Mouse (Mus musculus): ENCODE data around the gene Klhl12.

Klhl12 gene

DNA sequence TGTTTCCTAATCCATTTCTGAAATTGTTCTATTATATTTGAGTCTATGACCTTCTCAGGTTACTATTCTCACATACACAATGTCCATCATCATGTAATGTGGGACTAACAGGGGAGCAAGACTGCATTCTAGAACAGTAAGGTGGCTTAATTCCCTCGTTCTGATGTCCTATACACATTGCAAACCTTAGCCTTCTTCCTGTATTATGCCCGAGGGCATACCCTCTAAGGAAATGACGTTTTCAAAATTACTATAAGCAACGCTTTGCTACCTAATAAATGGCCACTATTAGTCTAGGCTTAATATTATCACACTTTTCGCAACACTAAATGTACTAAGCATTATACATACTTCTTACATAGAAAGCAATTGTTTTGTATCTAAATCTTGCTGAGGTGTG lies 38.6 kb downstream of the Klhl12 start:
- CTCF ChIA-PET = interaction anchor here in 3 of 4 experiments (0.5 to 1.6 kb wide), 11 partner anchors 19 to 361 kb away, joined by 3 to 20 read pairs (median 4); no protein-coding TSS in a partner anchor
- POLR2A ChIA-PET = interaction anchor here (0.6 to 7.2 kb wide), 65 partner anchors 8 to 826 kb away, joined by 3 to 96 read pairs (median 4); partner anchors contain the start of genes Cyb5r1 (in 2 of the 4), Kdm5b (in 2 of the 4), Klhl12 (in 2 of the 4) and Adipor1 (in 1 of the 4)

GRCm38 (mm10) chr1:134494428-134495215 lies 39.3 kb downstream of the Klhl12 start, which contains the start of gene Rabif:
Rabif (plus strand) TSS chr1:134494648.
- ChIA-PET CTCF (interaction anchor here (0.5 to 1.6 kb wide), 26 partner anchors 11 to 504 kb away, joined by 3 to 20 read pairs (median 4); partner anchors contain the start of gene Ppp1r12b (in 1 of the 4)), POLR2A (interaction anchor here (0.6 to 7.2 kb wide), 84 partner anchors 7 to 827 kb away, joined by 3 to 96 read pairs (median 4); partner anchors contain the start of genes Cyb5r1 (in 2 of the 4), Kdm5b (in 2 of the 4), Klhl12 (in 2 of the 4) and Adipor1 (in 1 of the 4))

GRCm38 (mm10) chr1:134495216-134495539 lies 39.8 kb downstream of the Klhl12 start:
- POLR2A ChIA-PET = interaction anchor here (0.5 to 7.2 kb wide), 66 partner anchors 7 to 639 kb away, joined by 3 to 96 read pairs (median 4); partner anchors contain the start of genes Kdm5b (in 2 of the 4), Klhl12 (in 2 of the 4), Adipor1 (in 1 of the 4) and Btg2 (in 1 of the 4)
- CTCF ChIA-PET = interaction anchor here (0.5 to 1.6 kb wide), 23 partner anchors 10 to 503 kb away, joined by 3 to 20 read pairs (median 4); partner anchors contain the start of gene Ppp1r12b (in 1 of the 4)

GRCm38 (mm10) chr1:134495991-134496390 lies 40.7 kb downstream of the Klhl12 start:
- CTCF ChIA-PET = interaction anchor here in 3 of 4 experiments (0.6 to 0.9 kb wide), 3 partner anchors 16 to 127 kb away, joined by 3 read pairs; no protein-coding TSS in a partner anchor
- POLR2A ChIA-PET = interaction anchor here in 3 of 4 experiments (0.5 to 7.2 kb wide), 29 partner anchors 10 to 280 kb away, joined by 3 to 71 read pairs (median 4); partner anchors contain the start of genes Adipor1 (in 1 of the 3) and Klhl12 (in 1 of the 3)

- ChIA-PET POLR2A (interaction anchor here (0.5 to 9.6 kb wide), 52 partner anchors 8 to 713 kb away, joined by 3 to 96 read pairs (median 5); partner anchors contain the start of genes Adipor1 (in 2 of the 4), Cyb5r1 (in 2 of the 4), Klhl12 (in 2 of the 4) and Rabif (in 2 of the 4)), CTCF (interaction anchor here in 2 of 4 experiments (0.6 to 1.3 kb wide), 7 partner anchors 18 to 138 kb away, joined by 3 to 8 read pairs (median 4); no protein-coding TSS in a partner anchor)
Measured at GRCm38 (mm10) chr1:134500916-134501315, 45.6 kb downstream of the Klhl12 start.

- CTCF ChIA-PET = interaction anchor here in 2 of 4 experiments (0.9 to 1.7 kb wide), 3 partner anchors 11 to 13 kb away, joined by 3 to 6 read pairs (median 3); partner anchors contain the start of gene Rabif (in 1 of the 2)
- POLR2A ChIA-PET = interaction anchor here in 3 of 4 experiments (0.6 to 9.6 kb wide), 8 partner anchors 10 to 98 kb away, joined by 3 to 96 read pairs (median 5); partner anchors contain the start of gene Rabif (in 3 of the 3)
Measured at GRCm38 (mm10) chr1:134506201-134506600, 50.9 kb downstream of the Klhl12 start.

DNA sequence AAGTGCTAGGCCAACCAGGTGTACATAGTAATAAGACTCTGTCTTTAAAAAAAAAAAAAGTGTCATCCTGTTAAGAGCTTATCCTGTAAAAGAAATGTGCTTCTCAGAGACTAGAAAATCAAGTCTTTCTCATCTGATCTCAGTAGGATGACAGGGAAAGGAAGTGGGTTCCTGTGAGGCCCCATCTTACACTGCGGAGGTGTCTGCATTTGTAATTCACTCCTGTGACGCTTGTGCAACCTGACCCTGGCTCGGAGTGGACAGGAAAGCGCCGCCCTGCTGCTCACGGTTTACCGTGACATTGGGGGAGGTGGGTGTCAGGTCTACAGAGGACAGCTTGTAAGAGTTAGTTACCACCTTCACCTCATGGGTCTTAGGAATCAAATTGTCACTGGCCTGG lies 54.7 kb downstream of the Klhl12 start:
- POLR2A ChIA-PET = interaction anchor here in 3 of 4 experiments (0.8 to 2.9 kb wide), 15 partner anchors 9 to 112 kb away, joined by 3 to 21 read pairs (median 5); partner anchors contain the start of gene Rabif (in 2 of the 3)
- CTCF ChIA-PET = interaction anchor here in 2 of 4 experiments (0.7 to 0.8 kb wide), 3 partner anchors 9 to 334 kb away, joined by 3 to 4 read pairs (median 3); no protein-coding TSS in a partner anchor

DNA sequence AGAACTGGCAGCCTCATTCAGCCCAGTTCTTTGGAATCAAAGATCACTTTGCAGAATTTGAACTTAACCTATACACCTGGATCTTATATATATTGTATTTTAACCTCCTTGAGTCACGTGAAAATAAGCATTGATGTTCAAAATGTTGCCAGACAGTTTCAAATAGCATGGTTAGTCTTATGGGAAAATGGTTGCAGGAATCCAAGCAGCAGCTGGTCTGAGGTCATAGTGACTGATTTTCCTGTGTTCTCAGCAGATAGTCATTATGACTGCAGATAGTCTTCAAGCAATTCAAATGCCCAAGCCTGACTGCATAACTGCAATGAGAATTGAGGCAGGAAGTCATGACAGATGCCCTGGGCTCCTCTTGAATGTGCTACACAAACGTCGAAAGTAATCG lies 56.9 kb downstream of the Klhl12 start:
- ChIA-PET CTCF (no interaction called here), POLR2A (interaction anchor here in 1 of 4 experiments (1.3 to 2.0 kb wide), 2 partner anchors 23 to 24 kb away, joined by 3 to 7 read pairs; no protein-coding TSS in a partner anchor)

DNA sequence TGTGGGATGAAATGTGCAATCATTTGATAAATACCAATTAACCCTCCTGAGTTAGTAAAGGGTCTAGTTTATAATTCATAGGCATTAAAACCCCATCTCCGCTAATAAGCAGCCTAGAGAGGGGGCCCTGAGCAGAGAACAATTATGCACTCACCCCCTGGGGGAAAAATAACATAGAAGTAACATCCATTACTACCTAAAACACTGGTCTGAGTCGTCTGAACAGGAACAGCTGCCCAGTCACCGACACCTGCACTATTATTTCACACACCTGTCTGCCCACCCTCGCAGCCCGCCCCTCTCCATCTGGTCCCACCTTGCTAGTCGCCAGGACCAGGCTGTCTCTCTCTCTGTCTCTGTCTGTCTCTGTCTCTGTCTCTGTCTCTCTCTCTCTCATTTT lies 57.3 kb downstream of the Klhl12 start:
- POLR2A ChIA-PET = interaction anchor here in 3 of 4 experiments (0.6 to 5.5 kb wide), 15 partner anchors 10 to 152 kb away, joined by 3 to 47 read pairs (median 7); partner anchors contain the start of genes Rabif (in 2 of the 3) and Klhl12 (in 1 of the 3)
- CTCF ChIA-PET = interaction anchor here in 1 of 4 experiments (1.5 kb wide), 1 partner anchor 18 kb away, joined by 9 read pairs; the partner anchor contains the start of gene Rabif

- CTCF ChIA-PET = interaction anchor here in 3 of 4 experiments (0.5 to 1.5 kb wide), 6 partner anchors 12 to 1029 kb away, joined by 3 to 9 read pairs (median 4); partner anchors contain the start of gene Rabif (in 1 of the 3)
- POLR2A ChIA-PET = interaction anchor here (0.6 to 5.5 kb wide), 33 partner anchors 11 to 324 kb away, joined by 3 to 47 read pairs (median 5); partner anchors contain the start of genes Rabif (in 3 of the 4) and Klhl12 (in 1 of the 4)
Measured at GRCm38 (mm10) chr1:134513312-134513860, 58.1 kb downstream of the Klhl12 start.

DNA sequence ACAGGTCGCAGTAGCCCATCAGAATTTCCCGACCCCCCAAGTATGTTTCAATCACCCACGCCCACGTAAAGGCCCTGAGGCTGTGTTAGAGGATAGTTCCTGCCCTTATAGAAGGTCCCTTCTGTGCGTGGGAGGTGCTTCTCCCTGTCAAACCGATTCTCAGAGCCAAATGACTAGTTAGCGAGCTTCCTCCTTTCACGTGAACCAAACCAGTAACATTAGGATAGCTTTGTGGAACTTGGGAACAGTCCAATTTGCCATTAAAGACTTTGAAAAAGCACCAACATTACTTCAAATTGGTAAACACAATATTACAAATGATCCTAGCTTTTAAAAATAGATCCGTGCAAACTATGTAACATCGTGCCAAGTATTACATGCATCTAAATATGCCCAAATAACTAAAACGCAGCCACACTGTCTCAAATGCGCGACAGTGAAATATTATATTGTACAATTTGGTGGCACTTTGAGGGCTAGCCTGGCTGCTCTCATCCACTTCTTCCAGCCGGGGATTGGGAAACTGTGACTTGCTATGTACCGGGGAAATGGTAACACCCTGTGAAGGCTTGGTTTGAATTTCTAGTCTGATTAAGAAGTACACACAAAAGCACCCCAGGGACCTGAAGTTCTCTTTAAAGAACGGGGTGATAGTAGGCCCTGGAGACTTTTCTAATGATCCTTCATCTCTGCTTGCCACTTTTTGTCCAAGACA lies 58.7 kb downstream of the Klhl12 start:
- POLR2A ChIA-PET = interaction anchor here (0.6 to 5.5 kb wide), 35 partner anchors 11 to 325 kb away, joined by 3 to 47 read pairs (median 5); partner anchors contain the start of genes Rabif (in 3 of the 4) and Klhl12 (in 1 of the 4)

DNA sequence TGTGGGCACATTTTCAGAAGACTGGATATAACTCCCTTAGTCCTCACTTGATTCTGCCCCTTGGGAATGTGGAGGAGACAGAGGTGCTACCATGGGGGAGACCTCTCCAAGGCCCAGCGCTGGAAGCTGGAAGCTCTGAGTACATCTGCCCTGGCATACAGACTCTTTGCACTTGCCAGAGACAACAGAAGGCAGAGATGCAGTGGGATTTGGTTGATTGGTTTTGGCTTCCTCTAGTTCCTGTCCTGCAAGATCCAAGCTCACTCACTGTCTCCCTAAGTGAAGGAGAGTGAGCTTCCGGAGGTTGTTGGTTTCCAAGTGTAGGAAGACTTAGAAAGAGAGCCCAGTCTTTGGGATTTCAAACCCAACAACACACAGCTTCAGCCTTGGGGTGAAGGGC lies 60.6 kb downstream of the Klhl12 start:
- POLR2A ChIA-PET = interaction anchor here (0.6 to 5.5 kb wide), 20 partner anchors 9 to 446 kb away, joined by 3 to 47 read pairs (median 5); partner anchors contain the start of gene Rabif (in 1 of the 4)
- CTCF ChIA-PET = interaction anchor here in 3 of 4 experiments (0.9 to 1.2 kb wide), 3 partner anchors 9 to 21 kb away, joined by 3 to 5 read pairs (median 3); no protein-coding TSS in a partner anchor

More for the DNA sequence above, 58.7 kb downstream of the Klhl12 start:
- CTCF ChIA-PET = interaction anchor here in 3 of 4 experiments (0.5 to 1.5 kb wide), 6 partner anchors 11 to 1028 kb away, joined by 3 to 9 read pairs (median 4); partner anchors contain the start of gene Rabif (in 1 of the 3)

DNA sequence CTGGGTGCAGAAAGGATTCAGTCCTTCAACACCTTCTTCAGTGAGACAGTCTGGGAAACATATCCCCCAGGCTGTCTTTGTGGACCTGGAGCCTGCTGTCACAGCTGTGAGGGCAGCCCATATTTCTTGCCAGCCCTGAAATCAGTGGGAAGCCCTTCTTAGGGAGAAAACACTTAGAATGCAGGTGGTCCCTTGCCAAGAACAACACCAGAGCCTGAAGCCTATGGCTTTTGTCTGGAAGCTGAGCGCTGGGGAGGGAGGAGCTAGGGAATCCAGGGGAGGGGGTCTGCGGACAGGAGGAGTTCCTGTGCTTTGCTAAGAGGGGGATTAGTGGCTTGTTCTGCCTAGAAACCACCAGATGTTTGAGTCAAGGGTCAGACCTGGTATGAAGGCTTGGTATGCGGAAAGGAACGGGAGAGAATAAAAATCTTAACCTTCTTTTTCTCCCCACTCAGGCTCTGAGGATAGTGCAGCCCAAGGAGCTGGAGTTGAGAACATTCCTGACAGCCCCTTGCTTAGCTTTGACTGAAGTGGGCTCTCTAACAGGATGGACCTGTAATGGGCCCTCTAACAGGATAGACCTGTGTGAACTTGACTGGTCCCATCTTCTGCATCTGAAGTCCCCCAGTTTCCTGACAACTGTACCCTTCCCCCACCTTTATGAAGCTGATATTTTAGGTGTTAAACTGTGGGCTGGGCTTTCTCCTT lies 61.3 kb downstream of the Klhl12 start:
- ChIA-PET CTCF (interaction anchor here in 2 of 4 experiments (0.9 to 1.5 kb wide), 3 partner anchors 8 to 10 kb away, joined by 3 read pairs; no protein-coding TSS in a partner anchor), POLR2A (interaction anchor here (0.6 to 5.5 kb wide), 32 partner anchors 8 to 445 kb away, joined by 3 to 47 read pairs (median 4); partner anchors contain the start of gene Rabif (in 1 of the 4))

DNA sequence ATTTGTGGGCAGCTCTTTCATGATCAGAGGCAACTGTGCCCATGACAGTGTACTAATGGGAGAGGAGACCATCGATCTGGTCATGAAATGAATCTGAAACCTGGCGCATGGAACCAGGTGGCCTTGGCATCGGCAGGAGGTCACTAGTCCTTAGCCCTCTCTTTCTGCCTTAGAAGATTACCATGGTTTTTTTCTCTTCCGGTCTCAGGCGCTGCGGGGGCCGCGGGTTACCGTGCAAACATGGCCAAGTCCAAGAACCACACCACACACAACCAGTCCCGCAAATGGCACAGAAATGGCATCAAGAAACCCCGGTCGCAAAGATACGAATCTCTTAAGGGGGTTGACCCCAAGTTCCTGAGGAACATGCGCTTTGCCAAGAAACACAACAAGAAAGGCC lies 62.5 kb downstream of the Klhl12 start:
- CTCF ChIA-PET = interaction anchor here in 2 of 4 experiments (0.9 to 1.5 kb wide), 3 partner anchors 12 to 84 kb away, joined by 3 to 8 read pairs (median 3); no protein-coding TSS in a partner anchor
- POLR2A ChIA-PET = interaction anchor here in 3 of 4 experiments (0.7 to 5.5 kb wide), 18 partner anchors 9 to 173 kb away, joined by 3 to 47 read pairs (median 4); partner anchors contain the start of genes Klhl12 (in 1 of the 3) and Rabif (in 1 of the 3)

GRCm38 (mm10) chr1:134518677-134519076 lies 63.3 kb downstream of the Klhl12 start:
- ChIA-PET CTCF (interaction anchor here (0.5 to 1.2 kb wide), 61 partner anchors 8 to 1646 kb away, joined by 3 to 16 read pairs (median 3); partner anchors contain the start of genes Rabif (in 3 of the 4), Adipor1 (in 1 of the 4) and Klhl12 (in 1 of the 4)), POLR2A (interaction anchor here (0.5 to 5.2 kb wide), 49 partner anchors 9 to 611 kb away, joined by 3 to 43 read pairs (median 4); partner anchors contain the start of genes Klhl12 (in 2 of the 4) and Rabif (in 1 of the 4))

All from embryonic stem cell, embryonic (primary cell).